Mouse (Mus musculus) heart, embryonic 13.5 days (tissue): ENCODE measurements at regions not wholly inside any gene's neighbourhood (a gene's known extent, or its start where the extent isn't known, plus 50 kb on each side); places are given as distances from the start of the nearest gene placed in this dataset.

ENCODE experiments used
- ATAC-seq: fragments of 200-750 bp; cut with Nextera tagmentation; 2 replicates; pipeline ENCODE4 v1.8.0; 2017; ENCODE audit warnings: moderate TSS enrichment; ENCODE audit not compliant: insufficient number of reproducible peaks, low FRiP score, low TSS enrichment; ENCODE audit errors: extremely low read depth
- H3K27ac ChIP-seq: fragments of 300-500 bp; sonication (generic); replicated peaks from 2 replicates; pipeline ENCODE4 v1.5.1; 2015; ENCODE audit warnings: moderate library complexity, mild to moderate bottlenecking, inconsistent platforms
- H3K27me3 ChIP-seq: fragments of 300-500 bp; sonication (generic); replicated peaks from 2 replicates; pipeline ENCODE4 v1.6.1; 2015; ENCODE audit warnings: mild to moderate bottlenecking, inconsistent platforms
- H3K36me3 ChIP-seq: fragments of 300-500 bp; sonication (generic); 2 replicates; pipeline ENCODE4 v1.6.1; 2015; ENCODE audit warnings: mild to moderate bottlenecking, inconsistent platforms
- H3K4me1 ChIP-seq: fragments of 300-500 bp; sonication (generic); 2 replicates; pipeline ENCODE4 v1.6.1; 2015; ENCODE audit warnings: inconsistent platforms
- H3K4me2 ChIP-seq: fragments of 300-500 bp; sonication (generic); 2 replicates; pipeline ENCODE4 v1.6.1; 2015; ENCODE audit warnings: inconsistent platforms, mild to moderate bottlenecking, moderate library complexity
- H3K4me3 ChIP-seq: fragments of 300-500 bp; sonication (generic); 2 replicates; pipeline ENCODE4 v1.5.1; 2015; ENCODE audit warnings: moderate library complexity, mild to moderate bottlenecking, inconsistent platforms
- H3K9ac ChIP-seq: fragments of 300-500 bp; sonication (generic); 2 replicates; pipeline ENCODE4 v1.6.1; 2015; ENCODE audit warnings: inconsistent platforms, mild to moderate bottlenecking, moderate library complexity
- H3K9me3 ChIP-seq: fragments of 300-500 bp; sonication (generic); 2 replicates; pipeline ENCODE4 v1.6.1; 2016; ENCODE audit warnings: inconsistent platforms
- WGBS: fragments of 180-500 bp; shearing (Covaris S2); methylation state at CpG from one replicate; pipeline ENCODE4 v1.1.7; 2015; ENCODE audit warnings: mixed read lengths; 5-methylcytosine and 5-hydroxymethylcytosine counted together

DNA sequence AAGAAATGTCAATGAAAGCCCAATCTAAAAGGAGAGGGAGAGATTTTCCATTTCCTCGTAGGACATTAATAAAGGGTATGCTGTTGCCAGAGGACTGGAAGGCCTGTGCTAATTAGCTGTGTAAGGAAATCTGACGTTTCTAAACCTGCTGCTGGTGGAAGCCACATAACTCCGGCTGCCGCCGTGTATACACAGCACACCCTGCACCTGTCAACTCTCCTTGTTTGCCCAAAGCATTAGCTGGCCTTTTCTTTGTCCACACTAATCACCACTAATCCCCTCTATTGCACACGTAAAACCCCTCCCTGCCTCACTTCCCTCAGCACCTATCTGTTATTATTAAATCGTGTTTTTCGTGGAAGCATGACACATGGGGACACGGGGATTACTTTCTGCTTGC, 108.7 kb downstream of the Gm10260 start:
- H3K36me3 ChIP-seq, result no peaks in the 10 kb centered on the region
- ATAC-seq, result no peak
- no peak overlapping the region for H3K4me2 ChIP-seq
- 0 out of 2 replicates have a peak, but pooled peaks cover under 1% of the 10 kb centered on the region for H3K4me1 ChIP-seq
- WGBS, result 72% methylated on average over 9 of the region's 9 CpGs
- H3K4me3 ChIP-seq, result no peak overlapping the region
- H3K9ac ChIP-seq, result no peak overlapping the region
- no peaks in the 10 kb centered on the region for H3K9me3 ChIP-seq
- H3K27ac ChIP-seq, result no peak overlapping the region
- no peaks in the 10 kb centered on the region for H3K27me3 ChIP-seq

DNA sequence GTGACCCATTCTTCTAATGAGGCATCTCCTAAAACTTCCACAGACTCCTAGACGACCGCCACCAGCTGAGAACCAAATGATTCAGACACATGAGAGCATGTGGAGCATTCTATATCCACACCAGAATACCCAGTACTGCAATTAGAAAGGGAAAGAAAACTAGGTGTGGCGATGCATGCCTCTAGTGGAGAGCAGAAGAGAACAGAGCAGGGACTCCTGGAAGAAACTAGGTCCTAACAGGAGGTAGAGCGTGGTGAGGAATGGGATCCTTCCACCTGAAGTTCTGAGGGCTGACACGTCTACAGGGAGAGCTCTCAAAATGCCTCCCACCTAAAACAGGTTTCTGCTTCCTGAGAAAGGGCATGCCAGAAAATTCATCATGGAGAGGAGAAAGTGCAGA, 109.3 kb downstream of the Gm10260 start:
- no peak for ATAC-seq
- H3K27ac ChIP-seq, result no peak overlapping the region
- no peaks in the 10 kb centered on the region for H3K36me3 ChIP-seq
- H3K9ac ChIP-seq, result no peak overlapping the region
- no peaks in the 10 kb centered on the region for H3K27me3 ChIP-seq
- no peaks in the 10 kb centered on the region for H3K9me3 ChIP-seq
- WGBS, result 84% methylated on average over 5 of the region's 5 CpGs
- peaks cover 6% of the 10 kb centered on the region for H3K4me1 ChIP-seq
- H3K4me2 ChIP-seq, result no peak overlapping the region
- no peak overlapping the region for H3K4me3 ChIP-seq

DNA sequence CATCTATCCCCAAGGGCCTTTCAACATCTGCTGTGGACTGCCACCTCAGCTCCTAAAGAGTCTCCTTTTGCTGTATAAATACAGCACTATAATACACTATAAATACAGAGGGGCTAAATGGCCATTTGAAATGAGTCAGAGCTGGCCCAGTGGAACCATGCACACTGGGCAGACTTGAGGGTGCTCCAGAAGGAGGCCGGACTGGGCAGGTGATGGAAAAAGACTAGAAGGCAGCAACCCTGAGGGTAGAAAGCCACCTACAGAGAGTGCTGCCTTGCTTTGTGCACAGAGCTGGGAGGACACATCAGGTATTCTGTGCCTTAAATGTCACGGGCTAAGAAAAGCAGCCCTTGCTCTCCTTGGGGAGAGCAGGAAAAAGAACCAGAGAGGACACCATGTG, 110.2 kb downstream of the Gm10260 start:
- Histone ChIP-seq H3K4me1 (peaks cover 16% of the 10 kb centered on the region), H3K9me3 (no peaks in the 10 kb centered on the region), H3K36me3 (no peaks in the 10 kb centered on the region), H3K27ac (no peak overlapping the region), H3K9ac (no peak overlapping the region), H3K4me2 (no peak overlapping the region), H3K4me3 (no peak overlapping the region), H3K27me3 (no peaks in the 10 kb centered on the region)
- no peak for ATAC-seq
- WGBS, result 90% methylated on average over 2 of the region's 2 CpGs

DNA sequence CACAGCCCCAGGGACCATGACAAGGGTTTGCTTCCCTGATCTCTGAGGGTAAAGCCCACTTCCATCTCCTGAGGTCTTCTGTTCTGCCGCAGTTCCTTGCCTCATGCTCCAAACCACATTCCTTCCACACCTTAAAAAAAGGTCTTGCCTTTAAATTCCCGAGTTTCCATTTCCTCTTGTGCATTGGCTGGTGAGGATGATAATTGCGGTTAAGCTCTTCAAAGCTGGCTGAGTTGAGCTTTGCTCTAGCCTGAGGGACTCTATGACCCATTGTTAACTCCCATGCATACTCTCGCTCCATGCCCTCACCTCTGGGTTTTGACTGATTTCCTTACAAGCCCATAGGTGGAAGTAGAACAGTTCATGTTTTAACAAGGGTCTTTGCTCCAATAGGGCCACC, 112.9 kb downstream of the Gm10260 start:
- H3K9ac ChIP-seq, result no peak overlapping the region
- H3K4me3 ChIP-seq, result no peak overlapping the region
- no peaks in the 10 kb centered on the region for H3K27me3 ChIP-seq
- no peak overlapping the region for H3K27ac ChIP-seq
- H3K9me3 ChIP-seq, result 0 out of 2 replicates have a peak, but pooled peaks cover 3% of the 10 kb centered on the region
- ATAC-seq, result no peak
- no peak overlapping the region for H3K4me2 ChIP-seq
- 73% methylated on average over 4 of the region's 4 CpGs for WGBS
- peaks cover 21% of the 10 kb centered on the region for H3K4me1 ChIP-seq
- no peaks in the 10 kb centered on the region for H3K36me3 ChIP-seq

DNA sequence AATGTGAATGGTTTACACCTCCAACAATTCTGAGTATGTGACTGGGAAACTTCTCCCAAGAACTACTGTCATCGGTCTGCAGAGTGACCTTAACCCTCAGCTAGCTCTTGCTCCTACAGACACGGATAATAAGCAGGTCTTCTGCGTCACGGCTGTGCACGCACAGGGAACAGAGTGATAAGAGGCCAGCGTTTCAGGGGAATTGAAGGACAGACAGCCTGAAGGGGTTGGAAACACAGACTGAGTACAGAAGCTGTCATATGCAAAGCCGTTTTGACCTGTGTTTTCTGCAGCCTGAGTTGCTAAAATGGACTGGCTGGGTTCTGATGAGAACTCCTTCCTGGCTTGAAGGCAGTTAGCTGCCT, 114.4 kb downstream of the Gm10260 start:
- H3K9ac ChIP-seq, result 0 out of 2 replicates have a peak overlapping the region, but pooled peaks have one; percentile 19

DNA sequence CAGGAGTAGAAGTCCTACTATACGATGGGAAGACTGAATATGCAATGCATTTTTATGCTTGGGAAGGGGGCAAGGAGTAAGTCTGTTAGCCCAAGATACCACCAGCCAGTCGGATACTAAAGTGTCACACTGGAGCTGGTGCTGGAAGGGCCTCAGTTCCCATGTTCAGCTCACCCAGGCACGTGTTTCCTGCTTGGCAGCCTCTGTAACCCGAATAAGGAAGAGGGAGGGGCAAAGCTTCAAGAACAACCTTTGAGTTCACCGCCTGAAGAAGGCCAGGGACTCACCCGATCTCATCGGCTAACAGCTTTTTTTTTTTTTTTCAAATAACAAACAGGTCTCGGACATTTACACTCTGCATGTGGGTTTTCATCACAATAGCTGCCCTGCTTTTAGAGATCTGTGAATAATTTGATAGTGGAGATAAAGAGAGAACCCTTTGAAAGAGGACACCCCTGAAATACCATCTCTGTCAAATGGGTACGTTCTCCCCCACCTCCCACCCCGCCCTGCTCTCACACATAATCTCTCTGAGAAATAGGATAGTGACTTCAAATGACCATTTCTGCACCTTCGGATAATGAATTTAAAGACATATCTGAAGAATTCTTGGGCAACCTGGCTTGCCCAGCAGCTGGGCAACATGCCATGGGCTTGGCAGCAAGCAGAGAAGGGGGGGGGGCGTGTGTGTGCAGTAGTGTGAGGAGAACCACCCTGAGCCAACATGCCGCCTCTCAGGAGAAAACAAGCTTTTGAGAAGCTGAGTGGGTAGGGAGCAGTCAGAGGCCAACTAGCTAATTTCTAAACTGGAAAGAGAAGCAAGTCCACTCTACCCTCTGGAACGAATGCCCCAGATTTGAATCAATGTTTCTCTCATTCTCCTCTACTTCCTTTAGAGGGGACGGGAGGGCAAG, 115.1 kb downstream of the Gm10260 start:
- no peaks in the 10 kb centered on the region for H3K36me3 ChIP-seq
- ATAC-seq, result no peak; the same call in 1 of the 2 replicates
- 34% methylated on average over 15 of the region's 15 CpGs for WGBS

More for the DNA sequence above, 114.4 kb downstream of the Gm10260 start:
- Histone ChIP-seq H3K4me3 (no peak overlapping the region), H3K4me2 (peak overlapping the region; percentile 37), H3K27me3 (no peaks in the 10 kb centered on the region), H3K36me3 (no peaks in the 10 kb centered on the region), H3K27ac (peak overlapping the region; percentile 67), H3K4me1 (peaks cover 26% of the 10 kb centered on the region), H3K9me3 (0 out of 2 replicates have a peak, but pooled peaks cover 3% of the 10 kb centered on the region)
- no peak for ATAC-seq
- 25% methylated on average over 7 of the region's 7 CpGs for WGBS

DNA sequence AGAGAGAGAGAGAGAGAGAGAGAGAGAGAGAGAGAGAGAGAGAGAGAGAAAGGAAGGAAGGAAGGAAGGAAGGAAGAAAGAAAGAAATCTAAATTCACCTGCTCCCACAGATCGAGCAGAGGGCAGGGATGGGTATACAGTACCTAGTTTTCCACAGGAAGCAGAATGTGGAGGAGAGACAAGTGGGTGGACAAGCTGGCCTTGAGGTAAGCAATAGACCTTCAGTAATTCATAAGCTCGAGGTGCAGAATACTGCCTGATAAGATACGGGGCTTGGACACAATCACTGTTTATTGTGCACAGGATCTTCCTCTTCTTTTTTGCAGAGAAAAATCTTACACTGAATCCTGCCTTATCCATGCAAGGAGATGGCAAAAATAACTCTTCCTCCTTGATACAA, 120.2 kb downstream of the Gm10260 start:
- H3K4me2 ChIP-seq, result no peak overlapping the region
- no peaks in the 10 kb centered on the region for H3K36me3 ChIP-seq
- no peak overlapping the region for H3K9ac ChIP-seq
- 23% methylated on average over 3 of the region's 3 CpGs for WGBS
- H3K27ac ChIP-seq, result no peak overlapping the region
- peaks cover 8% of the 10 kb centered on the region; the same call in 1 of the 2 replicates for H3K9me3 ChIP-seq
- H3K4me1 ChIP-seq, result peaks cover 26% of the 10 kb centered on the region
- no peak overlapping the region for H3K4me3 ChIP-seq
- no peaks in the 10 kb centered on the region for H3K27me3 ChIP-seq
- no peak for ATAC-seq

More for the DNA sequence above, 115.1 kb downstream of the Gm10260 start:
- H3K4me1 ChIP-seq, result peaks cover 32% of the 10 kb centered on the region
- peak overlapping the region; percentile 37 for H3K4me2 ChIP-seq
- no peaks in the 10 kb centered on the region for H3K27me3 ChIP-seq
- H3K4me3 ChIP-seq, result no peak overlapping the region
- peak overlapping the region; percentile 19; the same call in 1 of the 2 replicates for H3K9ac ChIP-seq
- H3K27ac ChIP-seq, result peak overlapping the region; percentile 67
- 0 out of 2 replicates have a peak, but pooled peaks cover 3% of the 10 kb centered on the region for H3K9me3 ChIP-seq

DNA sequence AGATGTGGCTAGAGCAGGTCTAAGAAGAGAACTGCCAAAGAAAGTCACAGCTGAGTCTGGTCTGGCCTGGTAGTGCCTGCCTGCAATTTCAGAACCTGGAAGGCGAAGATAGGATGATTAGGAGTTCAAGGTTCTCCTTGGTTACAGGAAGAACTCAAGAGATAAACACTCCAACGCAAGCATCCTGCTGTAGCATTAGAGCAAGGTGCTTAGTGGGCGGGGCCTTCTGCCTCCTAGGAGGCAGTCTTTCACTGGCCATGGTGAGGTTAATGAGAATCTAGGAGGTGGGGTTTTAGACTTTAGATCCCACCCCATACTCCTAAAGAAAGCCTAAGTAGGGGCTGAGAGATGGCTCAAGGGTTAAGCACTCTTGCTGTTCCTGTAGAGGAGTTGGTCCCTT, 120.8 kb downstream of the Gm10260 start:
- 58% methylated on average over 3 of the region's 3 CpGs for WGBS
- Histone ChIP-seq H3K4me1 (peaks cover 21% of the 10 kb centered on the region), H3K9ac (no peak overlapping the region), H3K36me3 (no peaks in the 10 kb centered on the region), H3K27ac (no peak overlapping the region), H3K27me3 (no peaks in the 10 kb centered on the region), H3K9me3 (peaks cover 8% of the 10 kb centered on the region; the same call in 1 of the 2 replicates), H3K4me3 (no peak overlapping the region), H3K4me2 (no peak overlapping the region)
- ATAC-seq, result no peak

DNA sequence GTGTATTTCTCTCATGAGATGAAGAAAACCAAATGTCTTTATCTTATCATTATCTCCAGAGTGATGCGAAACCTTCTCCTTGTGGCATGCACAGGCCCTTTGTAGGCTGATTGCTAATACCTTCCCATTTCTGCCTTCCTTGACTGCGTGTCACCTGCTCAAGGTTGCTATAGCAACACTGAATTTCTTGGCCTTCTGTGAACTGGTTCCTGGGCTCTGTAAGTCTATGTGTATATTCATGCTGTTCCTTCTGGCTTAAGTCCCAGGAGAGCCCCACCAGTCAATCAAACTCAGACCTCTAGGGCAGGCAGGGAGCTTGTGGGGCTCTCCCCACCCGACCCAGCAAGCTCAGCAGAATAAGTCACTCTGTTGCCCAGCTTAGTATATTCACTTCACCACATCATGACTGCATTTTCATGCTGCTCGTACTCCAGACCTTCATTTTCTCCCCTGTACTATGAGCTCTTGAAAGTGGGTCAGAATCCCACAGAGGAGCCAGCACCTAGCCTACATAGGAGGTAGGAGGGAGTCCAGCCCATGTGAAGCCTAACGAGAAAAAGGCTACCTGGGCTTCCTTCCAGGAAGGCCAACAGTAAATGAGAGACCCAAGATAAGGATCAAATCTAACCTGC, 121.9 kb downstream of the Gm10260 start:
- 76% methylated on average over 5 of the region's 5 CpGs for WGBS
- H3K4me1 ChIP-seq, result peaks cover 23% of the 10 kb centered on the region
- H3K27me3 ChIP-seq, result no peaks in the 10 kb centered on the region
- no peak overlapping the region for H3K4me3 ChIP-seq
- peaks cover 8% of the 10 kb centered on the region; the same call in 1 of the 2 replicates for H3K9me3 ChIP-seq
- H3K27ac ChIP-seq, result no peak overlapping the region
- H3K4me2 ChIP-seq, result no peak overlapping the region
- H3K36me3 ChIP-seq, result no peaks in the 10 kb centered on the region
- ATAC-seq, result no peak
- no peak overlapping the region for H3K9ac ChIP-seq

DNA sequence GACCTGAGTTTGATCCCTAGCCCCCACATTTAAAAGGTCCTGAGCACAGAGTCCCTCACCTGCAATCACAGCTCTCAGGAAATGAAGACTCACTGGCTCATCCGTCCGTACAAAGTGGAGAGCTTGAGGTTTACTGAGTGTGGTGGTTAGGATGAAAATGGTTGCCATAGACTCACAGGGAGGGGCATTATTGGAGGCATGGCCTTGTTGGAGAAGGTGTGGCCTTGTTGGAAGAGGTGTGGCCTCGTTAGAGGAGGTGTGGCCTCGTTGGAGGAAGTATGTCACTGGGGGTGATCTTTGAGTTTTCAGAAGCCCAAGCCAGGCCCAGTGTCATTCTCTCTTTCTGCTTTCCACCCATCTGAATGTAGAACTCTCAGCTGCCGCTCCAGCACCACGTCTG, 122.9 kb downstream of the Gm10260 start:
- H3K4me1 ChIP-seq, result peaks cover 23% of the 10 kb centered on the region
- no peaks in the 10 kb centered on the region for H3K27me3 ChIP-seq
- no peaks in the 10 kb centered on the region for H3K36me3 ChIP-seq
- no peak for ATAC-seq
- peaks cover 5% of the 10 kb centered on the region; the same call in 1 of the 2 replicates for H3K9me3 ChIP-seq
- H3K4me2 ChIP-seq, result no peak overlapping the region
- H3K27ac ChIP-seq, result no peak overlapping the region
- WGBS, result 87% methylated on average over 6 of the region's 6 CpGs
- no peak overlapping the region for H3K4me3 ChIP-seq
- H3K9ac ChIP-seq, result no peak overlapping the region

DNA sequence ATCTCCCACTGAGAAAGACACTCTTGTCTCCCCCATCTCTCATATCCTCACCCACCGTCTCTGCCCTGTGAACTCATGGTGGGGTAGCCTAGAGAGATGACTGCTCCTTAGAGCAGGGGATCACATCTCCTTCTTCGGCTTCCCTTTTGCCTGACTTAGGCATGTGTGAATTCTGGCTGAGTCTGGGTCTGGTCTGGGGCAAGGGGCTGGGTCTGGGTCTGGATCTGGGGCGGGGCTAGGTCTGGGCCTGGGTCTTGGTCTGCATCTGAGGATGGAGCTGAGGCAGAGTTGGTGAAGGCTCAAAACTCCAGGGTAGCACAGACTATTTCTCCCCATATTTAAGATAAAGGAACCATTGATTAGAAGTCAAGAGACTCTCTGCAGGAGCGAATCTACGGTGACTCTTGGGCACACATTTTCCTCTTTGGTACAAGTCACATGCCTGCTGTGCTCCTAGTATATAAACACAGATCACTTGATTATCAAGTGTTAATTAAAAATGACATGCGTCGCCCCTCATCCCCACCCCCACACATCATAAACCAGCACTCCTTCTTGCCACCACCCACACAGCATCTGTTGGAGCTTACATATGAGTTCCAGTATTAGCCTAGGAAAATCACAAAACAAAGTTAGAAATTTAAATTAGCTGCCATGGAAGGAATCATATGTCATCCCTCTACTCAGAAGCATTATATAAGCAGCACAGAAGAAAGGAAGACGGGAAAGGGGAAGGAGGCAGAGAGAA, 126.2 kb downstream of the Gm10260 start:
- Histone ChIP-seq H3K36me3 (no peaks in the 10 kb centered on the region), H3K4me2 (no peak overlapping the region), H3K27ac (no peak overlapping the region), H3K4me1 (0 out of 2 replicates have a peak, but pooled peaks cover 2% of the 10 kb centered on the region), H3K27me3 (no peaks in the 10 kb centered on the region), H3K4me3 (no peak overlapping the region), H3K9me3 (peaks cover 5% of the 10 kb centered on the region; the same call in 1 of the 2 replicates), H3K9ac (no peak overlapping the region)
- no peak for ATAC-seq
- WGBS, result 67% methylated on average over 8 of the region's 8 CpGs
